Mouse (Mus musculus) liver (tissue): Measurements from ENCODE around the gene Lrrk1.

ENCODE experiments used
- DNase-seq: peaks from one replicate; pipeline ENCODE4 v3.0.0-alpha.2; 2020; ENCODE audit warnings: mixed read lengths

The Lrrk1 gene

GRCm38 (mm10) chr7:66249020-66249419, 139.1 kb downstream of the Lrrk1 start:
- DNase-seq: peak; percentile 1

GRCm38 (mm10) chr7:66248270-66248669, 139.9 kb downstream of the Lrrk1 start:
- peak; percentile 32 for DNase-seq

- peak; percentile 5 for DNase-seq
These were observed 140.7 kb downstream of the Lrrk1 start for GRCm38 (mm10) chr7:66247274-66248021.

GRCm38 (mm10) chr7:66246716-66247235, 141.4 kb downstream of the Lrrk1 start:
- DNase-seq: peak; percentile 3

- peak; percentile 1 for DNase-seq
These were observed 142.5 kb downstream of the Lrrk1 start for GRCm38 (mm10) chr7:66245646-66246045.

GRCm38 (mm10) chr7:66243766-66244325, 144.3 kb downstream of the Lrrk1 start:
- DNase-seq: peak; percentile 2

GRCm38 (mm10) chr7:66241855-66242412, 146.2 kb downstream of the Lrrk1 start:
- peak; percentile 1 for DNase-seq

- no peak for DNase-seq
These were observed 150.0 kb downstream of the Lrrk1 start for GRCm38 (mm10) chr7:66238157-66238556.

- peak; percentile 18 for DNase-seq
These were observed 154.1 kb downstream of the Lrrk1 start for GRCm38 (mm10) chr7:66233947-66234516.

GRCm38 (mm10) chr7:66233141-66233946, 154.8 kb downstream of the Lrrk1 start:
- peak; percentile 81 for DNase-seq

- peak; percentile 6 for DNase-seq
These were observed 156.3 kb downstream of the Lrrk1 start for GRCm38 (mm10) chr7:66231861-66232260.

GRCm38 (mm10) chr7:66230638-66231550, 157.3 kb downstream of the Lrrk1 start:
- DNase-seq: peak; percentile 5

GRCm38 (mm10) chr7:66230246-66230637, 157.9 kb downstream of the Lrrk1 start:
- DNase-seq: peak; percentile 16

GRCm38 (mm10) chr7:66229433-66229832, 158.7 kb downstream of the Lrrk1 start:
- DNase-seq: peak; percentile 2

- no peak for DNase-seq
These were observed 159.6 kb downstream of the Lrrk1 start for GRCm38 (mm10) chr7:66228610-66228920.

- DNase-seq: peak; percentile 2
These were observed 160.1 kb downstream of the Lrrk1 start for GRCm38 (mm10) chr7:66227814-66228609.

- DNase-seq: peak; percentile 1
These were observed 162.3 kb downstream of the Lrrk1 start for GRCm38 (mm10) chr7:66225881-66226280.

GRCm38 (mm10) chr7:66224541-66224940, 163.6 kb downstream of the Lrrk1 start:
- DNase-seq: no peak

GRCm38 (mm10) chr7:66223731-66224130, 164.4 kb downstream of the Lrrk1 start:
- DNase-seq: no peak

GRCm38 (mm10) chr7:66222621-66223091, 165.5 kb downstream of the Lrrk1 start:
- DNase-seq: no peak

- no peak for DNase-seq
These were observed 168.3 kb downstream of the Lrrk1 start for GRCm38 (mm10) chr7:66219794-66220227.
